Mouse (Mus musculus): ENCODE measurements around the gene BC004004. TPM values are rescaled to one million over a fixed set of nuclear protein-coding genes. Genes with fewer than 3 reads are reported as not detected.

The BC004004 gene
- 93.0 TPM for polyA plus RNA-seq (2014; fragmentation: Illumina TruSeq; extraction: RNeasy Lipid Tissue Mini Kit (QIAGEN cat#74804); ENCODE audit: insufficient read depth, low read depth, low replicate concordance)

DNA sequence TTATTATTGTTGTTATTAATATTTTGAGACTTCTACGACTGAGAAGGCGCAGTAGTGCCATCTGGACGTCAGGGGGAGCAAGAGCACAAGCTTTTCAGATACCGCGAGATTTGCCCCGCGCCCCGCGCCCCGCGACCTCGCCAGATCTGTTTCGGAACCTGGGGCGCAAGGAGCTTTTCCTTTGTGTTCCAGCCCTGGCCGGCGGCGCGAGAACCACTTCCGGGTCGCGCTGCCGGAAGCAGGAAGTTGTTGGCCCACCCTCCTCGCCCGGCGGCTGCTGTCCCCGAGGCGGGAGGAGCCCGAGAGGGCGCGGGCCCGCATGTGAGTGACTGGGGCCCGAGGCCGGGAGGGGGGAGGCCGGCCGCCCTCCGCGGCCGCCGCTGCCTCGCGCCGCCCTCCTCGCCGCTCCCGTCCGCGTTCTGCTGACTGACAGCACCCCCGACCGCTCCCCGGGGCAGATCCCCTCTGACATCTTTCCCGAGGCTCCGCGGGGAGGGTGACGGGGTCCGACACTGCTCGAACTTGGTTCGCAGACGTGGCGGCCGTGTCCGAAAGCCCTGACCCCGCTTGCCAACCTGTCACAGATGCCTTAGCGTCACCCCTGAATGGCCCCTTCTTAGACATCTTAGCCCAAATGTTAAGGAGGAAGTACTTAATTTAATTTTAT, at the start of gene BC004004:
TSS of gene BC004004 (plus strand) at position 107 of the 667 bp plus-strand sequence.

GRCm38 (mm10) chr17:29237772-29238420, 30.7 kb upstream of the BC004004 start, which contains the start of gene Cpne5:
TSS of gene Cpne5 (minus strand) at chr17:29238167.

DNA sequence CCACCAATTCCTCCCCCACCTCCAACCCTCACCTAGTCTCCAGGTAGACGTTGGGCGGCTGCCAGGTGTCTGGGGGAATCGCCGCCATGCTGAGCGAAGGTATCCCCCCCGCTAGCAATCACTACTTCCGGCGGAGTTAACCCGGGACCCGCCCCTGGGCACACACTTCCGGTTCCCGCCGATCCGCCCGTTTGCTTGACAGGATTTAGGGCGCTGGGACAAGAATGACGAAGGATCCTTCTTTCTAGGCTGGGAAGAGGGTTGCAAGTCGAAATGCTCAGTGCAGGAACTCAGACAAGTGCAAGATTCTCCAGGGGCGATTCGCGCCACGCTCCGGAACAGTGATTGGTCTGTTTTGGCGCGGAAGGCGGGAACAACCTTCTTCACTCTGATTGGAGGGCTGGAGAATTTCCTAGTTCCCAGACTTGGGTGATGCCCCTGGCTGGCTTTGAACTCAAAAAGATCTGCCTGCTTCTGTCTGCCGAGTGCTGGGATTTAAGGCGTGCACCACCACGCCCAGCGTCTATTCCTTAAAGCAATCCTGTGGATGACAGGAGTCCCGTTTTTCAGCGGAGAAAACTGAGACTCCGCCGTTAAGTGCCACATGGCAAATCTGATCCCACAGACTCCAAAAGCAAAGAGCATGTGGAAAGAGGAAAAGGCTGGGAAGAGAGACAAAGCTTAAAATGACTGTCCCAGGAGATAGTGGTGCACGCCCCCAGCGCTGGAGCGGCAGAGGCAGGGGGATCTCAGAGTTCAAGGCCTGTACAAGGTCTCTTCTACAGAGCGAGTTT, 4.6 kb upstream of the BC004004 start, which contains the start of gene Ppil1:
TSS of gene Ppil1 (minus strand) at position 347 of the 794 bp plus-strand sequence.

DNA sequence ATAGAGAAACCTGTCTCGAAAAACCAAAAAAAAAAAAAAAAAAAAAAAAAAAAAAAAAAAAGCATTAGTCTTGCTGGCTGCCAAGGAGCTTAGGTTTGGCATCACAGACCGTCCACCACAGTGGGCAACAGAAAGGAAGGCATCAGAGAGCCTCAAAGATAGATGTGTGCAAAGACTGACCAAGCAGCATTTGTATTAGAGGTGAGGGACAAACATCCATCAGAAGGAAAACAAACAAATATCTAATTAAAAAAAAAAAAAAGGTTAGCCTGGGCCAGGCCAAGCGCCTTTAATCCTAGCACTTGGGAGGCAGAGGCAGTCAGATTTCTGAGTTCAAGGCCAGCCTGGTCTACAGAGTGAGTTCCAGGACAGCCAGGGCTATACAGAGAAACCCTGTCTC, 48.8 kb downstream of the BC004004 start, which contains the start of gene Pi16:
TSS of gene Pi16 (plus strand) at position 301 of the 400 bp plus-strand sequence.

GRCm38 (mm10) chr17:29347645-29348256, 79.2 kb downstream of the BC004004 start, which contains the start of gene Mtch1:
TSS of gene Mtch1 (minus strand) at chr17:29347934.

GRCm38 (mm10) chr17:29360761-29361221, 92.2 kb downstream of the BC004004 start, which contains the start of gene Fgd2:
TSS of gene Fgd2 (plus strand) at chr17:29360914.

Other genes starting within 250 kb of the BC004004 start
- gene Srsf3, start 236.2 kb upstream of the BC004004 start, polyA plus RNA-seq (2014; fragmentation: Illumina TruSeq; extraction: RNeasy Lipid Tissue Mini Kit (QIAGEN cat#74804); ENCODE audit: insufficient read depth, low read depth, low replicate concordance), result 149 TPM
- 98.5 TPM for gene Cdkn1a, start 177.8 kb upstream of the BC004004 start, polyA plus RNA-seq (2014; fragmentation: Illumina TruSeq; extraction: RNeasy Lipid Tissue Mini Kit (QIAGEN cat#74804); ENCODE audit: insufficient read depth, low read depth, low replicate concordance)
- gene Rab44, start 154.6 kb upstream of the BC004004 start, polyA plus RNA-seq (2014; fragmentation: Illumina TruSeq; extraction: RNeasy Lipid Tissue Mini Kit (QIAGEN cat#74804); ENCODE audit: insufficient read depth, low read depth, low replicate concordance), result 6.1 TPM
- gene Cpne5, start 30.6 kb upstream of the BC004004 start, polyA plus RNA-seq (2014; fragmentation: Illumina TruSeq; extraction: RNeasy Lipid Tissue Mini Kit (QIAGEN cat#74804); ENCODE audit: insufficient read depth, low read depth, low replicate concordance), result 3.7 TPM
- 30.3 TPM for gene Ppil1, start 4.6 kb upstream of the BC004004 start, polyA plus RNA-seq (2014; fragmentation: Illumina TruSeq; extraction: RNeasy Lipid Tissue Mini Kit (QIAGEN cat#74804); ENCODE audit: insufficient read depth, low read depth, low replicate concordance)
- gene Pi16, start 48.9 kb downstream of the BC004004 start, polyA plus RNA-seq (2014; fragmentation: Illumina TruSeq; extraction: RNeasy Lipid Tissue Mini Kit (QIAGEN cat#74804); ENCODE audit: insufficient read depth, low read depth, low replicate concordance), result 28.9 TPM
- 273 TPM for gene Mtch1, start 79.1 kb downstream of the BC004004 start, polyA plus RNA-seq (2014; fragmentation: Illumina TruSeq; extraction: RNeasy Lipid Tissue Mini Kit (QIAGEN cat#74804); ENCODE audit: insufficient read depth, low read depth, low replicate concordance)
- 12.6 TPM for gene Fgd2, start 92.1 kb downstream of the BC004004 start, polyA plus RNA-seq (2014; fragmentation: Illumina TruSeq; extraction: RNeasy Lipid Tissue Mini Kit (QIAGEN cat#74804); ENCODE audit: insufficient read depth, low read depth, low replicate concordance)
- 29.0 TPM for gene Pim1, start 222.0 kb downstream of the BC004004 start, polyA plus RNA-seq (2014; fragmentation: Illumina TruSeq; extraction: RNeasy Lipid Tissue Mini Kit (QIAGEN cat#74804); ENCODE audit: insufficient read depth, low read depth, low replicate concordance)